Mouse (Mus musculus) kidney, embryonic 14.5 days (tissue): ENCODE data around the gene Hcls1. TPM values are rescaled to one million over a fixed set of nuclear protein-coding genes. Genes with fewer than 3 reads are reported as not detected.

Experiments used
- ATAC-seq: fragments of 200-750 bp; cut with Nextera tagmentation; 2 replicates; pipeline ENCODE4 v1.8.0; 2017; ENCODE audit warnings: moderate number of reproducible peaks, mild to moderate bottlenecking, moderate TSS enrichment, moderate library complexity; ENCODE audit not compliant: low FRiP score, low TSS enrichment
- H3K27ac ChIP-seq: fragments of 300-500 bp; sonication (generic); 2 replicates; pipeline ENCODE4 v1.5.1; 2014; ENCODE audit warnings: low read depth, mild to moderate bottlenecking, low read length, moderate library complexity, mixed read lengths
- H3K27me3 ChIP-seq: fragments of 300-500 bp; sonication (generic); 2 replicates; pipeline ENCODE4 v1.6.1; 2014; ENCODE audit warnings: mild to moderate bottlenecking, low read length; ENCODE audit not compliant: control insufficient read depth, insufficient read depth
- H3K36me3 ChIP-seq: fragments of 300-500 bp; sonication (generic); 2 replicates; pipeline ENCODE4 v1.6.1; 2014; ENCODE audit warnings: low read length, mixed read lengths; ENCODE audit not compliant: control insufficient read depth, insufficient read depth
- H3K4me1 ChIP-seq: fragments of 300-500 bp; sonication (generic); 2 replicates; pipeline ENCODE4 v1.6.1; 2014; ENCODE audit warnings: low read length, mixed read lengths; ENCODE audit not compliant: control insufficient read depth, insufficient read depth
- H3K4me2 ChIP-seq: fragments of 300-500 bp; sonication (generic); replicated peaks from 2 replicates; pipeline ENCODE4 v1.6.1; 2014; ENCODE audit warnings: low read depth, mild to moderate bottlenecking, low read length
- H3K4me3 ChIP-seq: fragments of 300-500 bp; sonication (generic); 2 replicates; pipeline ENCODE4 v1.5.1; 2014; ENCODE audit warnings: mild to moderate bottlenecking, low read length
- H3K9ac ChIP-seq: fragments of 300-500 bp; sonication (generic); 2 replicates; pipeline ENCODE4 v1.6.1; 2014; ENCODE audit warnings: low read depth, mild to moderate bottlenecking, low read length, moderate library complexity
- H3K9me3 ChIP-seq: fragments of 300-500 bp; sonication (generic); 2 replicates; pipeline ENCODE4 v1.6.1; 2016; ENCODE audit warnings: low read length; ENCODE audit not compliant: control insufficient read depth
- WGBS: fragments of 180-500 bp; shearing (Covaris S2); extraction: QIAGEN DNeasy Blood & Tissue Kit; methylation state at CpG from one replicate; pipeline ENCODE4 v1.1.7; 2014; 5-methylcytosine and 5-hydroxymethylcytosine counted together
- polyA plus RNA-seq: library from polyadenylated mRNA; unstranded; fragments of >200 nt; fragmentation: Nextera tagmentation; extraction: Ambion mirVana; gene quantifications from 2 replicates; pipeline ENCODE4 v1.2.1, GENCODE M21; 2014

Gene Hcls1
- polyA plus RNA-seq, 1 experiment from 2014 or later: 2.2 TPM

- no peak overlapping the region for H3K27ac ChIP-seq
- ATAC-seq: peak; percentile 82
- H3K36me3 ChIP-seq: peaks cover 37% of the 10 kb centered on the region
- no peaks in the 10 kb centered on the region for H3K4me1 ChIP-seq
- no peak overlapping the region for H3K4me2 ChIP-seq
- no peaks in the 10 kb centered on the region for H3K27me3 ChIP-seq
- no peak overlapping the region for H3K9ac ChIP-seq
- no peaks in the 10 kb centered on the region for H3K9me3 ChIP-seq
- H3K4me3 ChIP-seq: no peak overlapping the region
- 38% methylated on average over 6 of the region's 6 CpGs for WGBS
Measured at GRCm38 (mm10) chr16:36934131-36934840, 497 bp upstream of the Hcls1 start.

- Histone ChIP-seq H3K9ac (no peak overlapping the region), H3K4me3 (no peak overlapping the region), H3K9me3 (no peaks in the 10 kb centered on the region), H3K4me2 (no peak overlapping the region), H3K4me1 (no peaks in the 10 kb centered on the region), H3K36me3 (peaks cover 24% of the 10 kb centered on the region), H3K27ac (no peak overlapping the region), H3K27me3 (no peaks in the 10 kb centered on the region)
- WGBS: 89% methylated on average over 3 of the region's 3 CpGs
- no peak for ATAC-seq
Measured at GRCm38 (mm10) chr16:36935814-36936213, 1.0 kb downstream of the Hcls1 start.

GRCm38 (mm10) chr16:36941137-36941727 lies 6.4 kb downstream of the Hcls1 start:
- no peaks in the 10 kb centered on the region for H3K9me3 ChIP-seq
- no peak for ATAC-seq
- no peak overlapping the region for H3K9ac ChIP-seq
- no peak overlapping the region for H3K27ac ChIP-seq
- no peaks in the 10 kb centered on the region for H3K36me3 ChIP-seq
- H3K4me1 ChIP-seq: no peaks in the 10 kb centered on the region
- H3K27me3 ChIP-seq: no peaks in the 10 kb centered on the region
- no peak overlapping the region for H3K4me2 ChIP-seq
- no peak overlapping the region for H3K4me3 ChIP-seq
- WGBS: 65% methylated on average over 6 of the region's 6 CpGs

GRCm38 (mm10) chr16:36941895-36942294 lies 7.1 kb downstream of the Hcls1 start:
- 89% methylated on average over 4 of the region's 4 CpGs for WGBS
- H3K4me2 ChIP-seq: no peak overlapping the region
- no peak for ATAC-seq

GRCm38 (mm10) chr16:36943591-36943990 lies 8.8 kb downstream of the Hcls1 start:
- Histone ChIP-seq H3K4me3 (no peak overlapping the region), H3K27me3 (no peaks in the 10 kb centered on the region), H3K9ac (no peak overlapping the region), H3K9me3 (no peaks in the 10 kb centered on the region), H3K4me1 (no peaks in the 10 kb centered on the region), H3K4me2 (no peak overlapping the region), H3K36me3 (no peaks in the 10 kb centered on the region), H3K27ac (no peak overlapping the region)
- no peak for ATAC-seq
- 86% methylated on average over 3 of the region's 3 CpGs for WGBS

More at GRCm38 (mm10) chr16:36941895-36942294, 7.1 kb downstream of the Hcls1 start:
- H3K27ac ChIP-seq: no peak overlapping the region
- H3K36me3 ChIP-seq: no peaks in the 10 kb centered on the region
- H3K9me3 ChIP-seq: no peaks in the 10 kb centered on the region
- no peaks in the 10 kb centered on the region for H3K4me1 ChIP-seq
- H3K4me3 ChIP-seq: no peak overlapping the region
- H3K9ac ChIP-seq: no peak overlapping the region
- no peaks in the 10 kb centered on the region for H3K27me3 ChIP-seq

- no peak overlapping the region for H3K4me2 ChIP-seq
- H3K27ac ChIP-seq: no peak overlapping the region
- H3K9ac ChIP-seq: no peak overlapping the region
- no peak for ATAC-seq
- WGBS: 55% methylated on average over 12 of the region's 12 CpGs
- no peaks in the 10 kb centered on the region for H3K9me3 ChIP-seq
- no peaks in the 10 kb centered on the region for H3K27me3 ChIP-seq
- H3K36me3 ChIP-seq: no peaks in the 10 kb centered on the region
- no peak overlapping the region for H3K4me3 ChIP-seq
- no peaks in the 10 kb centered on the region for H3K4me1 ChIP-seq
Measured at GRCm38 (mm10) chr16:36944895-36945424, 10.2 kb downstream of the Hcls1 start.

GRCm38 (mm10) chr16:36946459-36947159 lies 11.8 kb downstream of the Hcls1 start:
- no peaks in the 10 kb centered on the region for H3K36me3 ChIP-seq
- ATAC-seq: no peak
- H3K4me2 ChIP-seq: no peak overlapping the region
- WGBS: 83% methylated on average over 8 of the region's 8 CpGs
- no peak overlapping the region for H3K27ac ChIP-seq
- H3K27me3 ChIP-seq: no peaks in the 10 kb centered on the region
- no peaks in the 10 kb centered on the region for H3K4me1 ChIP-seq
- H3K4me3 ChIP-seq: no peak overlapping the region
- H3K9me3 ChIP-seq: no peaks in the 10 kb centered on the region
- no peak overlapping the region for H3K9ac ChIP-seq

GRCm38 (mm10) chr16:36947646-36948197 lies 12.9 kb downstream of the Hcls1 start:
- no peak for ATAC-seq
- WGBS: 82% methylated on average over 4 of the region's 4 CpGs
- Histone ChIP-seq H3K9me3 (no peaks in the 10 kb centered on the region), H3K27me3 (no peaks in the 10 kb centered on the region), H3K4me3 (no peak overlapping the region), H3K27ac (no peak overlapping the region), H3K9ac (no peak overlapping the region), H3K4me2 (no peak overlapping the region), H3K36me3 (no peaks in the 10 kb centered on the region), H3K4me1 (no peaks in the 10 kb centered on the region)
